Mouse (Mus musculus): Measurements from ENCODE around the gene Dusp10. TPM values are rescaled to one million over a fixed set of nuclear protein-coding genes. Genes with fewer than 3 reads are reported as not detected.

Gene Dusp10
- total RNA-seq, 2 experiments from 2014 or later = 6.1 to 6.8 TPM

GRCm38 (mm10) chr1:184079304-184079703 is 66.2 kb downstream of the Dusp10 start:
- TF ChIP-seq CTCF (IDR thresholded peaks at IDR 0.05) = no peak
- Histone ChIP-seq H3K4me3 (no peak overlapping the region), H3K27ac (no peak overlapping the region)
- intact Hi-C loops (cut with DNase I) = loop anchor here (5.0 kb wide), 1 partner anchor 153 kb away; no protein-coding TSS in a partner anchor
- no peak for DNase-seq (ENCODE audit: extremely low spot score in 1 of 2, low spot score in 2 of 2)

DNA sequence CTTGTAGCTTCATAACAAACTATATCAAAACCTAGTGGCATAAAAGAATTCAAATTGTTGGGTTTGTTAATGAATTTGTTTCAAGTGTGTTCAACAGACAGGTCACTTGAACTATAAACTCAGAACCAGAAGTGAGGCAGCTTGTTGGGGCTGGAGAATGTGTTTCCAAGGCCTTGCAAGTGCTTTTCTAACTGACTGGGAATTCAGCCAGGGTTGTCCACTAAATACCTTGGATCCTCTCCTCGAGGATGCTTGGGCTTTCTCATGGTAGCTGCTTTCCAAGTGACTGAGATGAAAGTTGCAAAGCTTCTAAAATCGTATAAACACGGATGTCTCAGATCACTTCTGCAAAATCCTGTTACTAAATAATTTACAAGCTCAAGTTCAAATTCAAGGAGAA is 69.6 kb downstream of the Dusp10 start:
- intact Hi-C loops (cut with DNase I) = no loop called here
- no peak for TF ChIP-seq CTCF (IDR thresholded peaks at IDR 0.05)
- Histone ChIP-seq H3K27ac (no peak overlapping the region), H3K4me3 (no peak overlapping the region)
- DNase-seq (ENCODE audit: extremely low spot score in 1 of 2, low spot score in 2 of 2) = no peak

GRCm38 (mm10) chr1:184083166-184083565 is 70.1 kb downstream of the Dusp10 start:
- intact Hi-C loops (cut with DNase I) = no loop called here
- Histone ChIP-seq H3K4me3 (no peak overlapping the region), H3K27ac (no peak overlapping the region)
- no peak for DNase-seq (ENCODE audit: extremely low spot score in 1 of 2, low spot score in 2 of 2)
- no peak for TF ChIP-seq CTCF (IDR thresholded peaks at IDR 0.05)

DNA sequence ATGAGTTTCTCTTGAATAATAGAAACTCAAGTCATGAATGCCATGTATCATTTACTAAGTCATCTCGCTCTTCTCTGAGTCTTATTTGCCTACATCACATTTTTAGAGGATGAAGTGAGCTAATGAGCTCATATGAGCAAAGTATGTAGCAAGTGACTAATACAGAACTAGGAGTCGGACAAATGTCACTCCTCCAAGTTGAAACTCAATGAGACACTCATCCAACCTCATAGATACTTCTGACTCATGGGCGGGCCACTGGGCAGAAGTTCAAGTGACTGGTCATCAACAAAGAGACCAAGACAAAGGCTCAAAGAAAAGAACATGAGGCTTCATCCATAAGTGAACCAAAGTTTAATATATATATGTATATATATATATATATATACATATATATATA is 71.9 kb downstream of the Dusp10 start:
- no peak for TF ChIP-seq CTCF (IDR thresholded peaks at IDR 0.05)
- intact Hi-C loops (cut with DNase I) = no loop called here
- DNase-seq (ENCODE audit: extremely low spot score in 1 of 2, low spot score in 2 of 2) = no peak
- Histone ChIP-seq H3K4me3 (no peak overlapping the region), H3K27ac (no peak overlapping the region)

DNA sequence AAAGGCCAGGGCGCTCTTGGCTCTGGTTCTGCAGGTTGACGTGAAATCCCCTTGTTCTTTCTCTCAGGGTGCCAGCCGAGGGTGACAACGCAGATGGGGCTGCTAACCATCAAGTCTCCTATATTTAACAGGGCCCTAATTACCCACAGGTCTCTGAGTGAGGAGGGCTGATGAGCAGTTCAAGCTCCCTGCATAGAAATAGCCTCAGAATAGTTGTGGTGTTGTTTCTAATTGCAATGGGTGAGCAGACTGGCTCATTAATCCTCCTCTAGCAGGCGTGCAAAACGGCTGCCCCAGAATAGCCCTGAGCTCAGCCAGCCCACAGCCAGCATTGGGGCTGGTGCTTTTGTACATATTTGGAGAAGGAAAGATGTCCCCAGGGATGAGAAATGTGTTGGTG is 77.4 kb downstream of the Dusp10 start:
- Histone ChIP-seq H3K27ac (no peak overlapping the region), H3K4me3 (no peak overlapping the region)
- intact Hi-C loops (cut with DNase I) = no loop called here
- DNase-seq (ENCODE audit: extremely low spot score in 1 of 2, low spot score in 2 of 2) = no peak
- no peak for TF ChIP-seq CTCF (IDR thresholded peaks at IDR 0.05)

DNA sequence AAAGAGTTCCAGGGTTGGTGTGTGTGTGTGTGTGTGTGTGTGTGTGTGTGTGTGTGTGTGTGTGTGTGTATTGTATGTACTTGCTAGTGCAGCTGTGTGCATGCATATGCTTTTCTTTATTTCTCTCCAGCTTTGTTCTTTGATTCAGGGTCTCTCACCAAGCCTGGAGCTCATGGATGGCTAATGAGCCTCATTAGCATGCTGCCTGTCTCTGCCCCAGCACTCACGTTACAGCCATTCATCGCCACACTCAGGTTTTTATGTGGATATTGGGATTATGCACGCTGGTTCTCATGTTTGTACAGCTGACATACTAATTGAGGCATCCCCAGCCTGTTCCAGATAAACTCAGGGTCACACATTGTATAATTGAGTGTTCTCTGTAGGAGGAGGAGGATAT is 81.8 kb downstream of the Dusp10 start:
- TF ChIP-seq CTCF (IDR thresholded peaks at IDR 0.05) = no peak
- DNase-seq (ENCODE audit: extremely low spot score in 1 of 2, low spot score in 2 of 2) = no peak
- intact Hi-C loops (cut with DNase I) = no loop called here
- no peak overlapping the region for H3K27ac ChIP-seq
- no peak overlapping the region for H3K4me3 ChIP-seq

DNA sequence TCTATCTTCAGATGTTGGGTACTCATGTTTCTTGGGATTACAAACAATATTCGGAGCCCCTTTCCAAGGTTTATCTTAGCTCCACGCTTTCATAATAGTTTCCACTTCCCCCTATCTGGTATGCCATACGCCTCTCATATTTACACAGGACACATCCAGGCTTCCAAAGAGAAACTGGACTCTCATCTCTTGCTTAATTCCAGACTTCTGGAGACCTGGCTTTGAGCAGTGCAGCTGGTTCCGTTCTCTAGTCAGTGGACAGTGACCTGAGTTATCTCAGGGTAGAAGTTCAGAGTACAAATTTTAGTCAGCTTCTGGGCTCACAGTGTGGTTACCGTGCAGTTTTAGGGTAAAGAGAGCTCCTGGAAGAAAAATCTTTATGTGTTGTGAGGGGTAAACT is 87.3 kb downstream of the Dusp10 start:
- intact Hi-C loops (cut with DNase I) = no loop called here
- Histone ChIP-seq H3K27ac (no peak overlapping the region), H3K4me3 (no peak overlapping the region)
- TF ChIP-seq CTCF (IDR thresholded peaks at IDR 0.05) = no peak
- no peak for DNase-seq (ENCODE audit: extremely low spot score in 1 of 2, low spot score in 2 of 2)

DNA sequence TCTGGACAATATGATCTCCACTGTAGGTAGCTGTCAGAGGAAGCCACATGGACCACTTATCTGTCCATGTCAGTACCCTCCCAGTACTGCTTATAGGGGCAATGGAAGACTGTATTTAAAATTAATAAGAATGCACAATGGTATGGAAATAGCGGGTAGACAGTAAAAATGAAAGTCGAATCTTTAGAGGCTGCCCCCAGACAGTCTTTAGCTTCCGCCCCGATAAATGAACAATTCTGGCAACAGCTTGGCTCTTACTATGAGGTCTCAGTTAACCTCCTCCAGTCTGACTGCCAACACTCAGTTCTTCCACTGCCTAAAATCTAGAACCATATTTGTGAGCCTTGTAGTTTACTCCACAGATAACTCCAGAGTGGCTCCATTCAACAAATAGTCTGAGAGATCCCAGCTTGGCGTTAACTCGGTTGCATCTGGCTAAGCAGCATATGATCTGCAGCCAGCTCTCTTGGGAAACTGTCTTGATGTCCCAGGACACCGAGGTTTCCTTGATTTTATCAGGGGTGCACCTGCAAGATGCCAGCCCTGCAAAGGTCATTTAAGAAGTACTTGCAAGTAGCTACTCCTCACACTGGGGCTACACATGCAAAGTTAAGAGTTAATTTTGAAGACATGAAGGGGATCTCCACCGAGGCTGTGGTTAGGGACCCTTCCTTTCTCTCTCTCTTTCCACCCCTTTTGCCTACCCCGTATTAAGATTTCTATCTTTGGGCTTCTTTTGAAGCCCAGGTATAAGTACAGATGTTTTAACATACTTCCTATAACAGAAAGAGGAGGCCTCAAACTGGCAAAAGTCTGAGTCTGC is 88.0 kb downstream of the Dusp10 start:
- no peak for TF ChIP-seq CTCF (IDR thresholded peaks at IDR 0.05)
- H3K27ac ChIP-seq = no peak overlapping the region
- H3K4me3 ChIP-seq = no peak overlapping the region
- intact Hi-C loops (cut with DNase I) = no loop called here
- no peak for DNase-seq (ENCODE audit: extremely low spot score in 1 of 2, low spot score in 2 of 2)

- H3K4me3 ChIP-seq = no peak overlapping the region
- intact Hi-C loops (cut with DNase I) = no loop called here
- no peak overlapping the region for H3K27ac ChIP-seq
- no peak for DNase-seq (ENCODE audit: extremely low spot score in 1 of 2, low spot score in 2 of 2)
- no peak for TF ChIP-seq CTCF (IDR thresholded peaks at IDR 0.05)
Observed at GRCm38 (mm10) chr1:184101750-184102046, 88.6 kb downstream of the Dusp10 start.

GRCm38 (mm10) chr1:184106832-184107231 is 93.7 kb downstream of the Dusp10 start:
- intact Hi-C loops (cut with DNase I) = no loop called here
- Histone ChIP-seq H3K4me3 (no peak overlapping the region), H3K27ac (no peak overlapping the region)
- no peak for DNase-seq (ENCODE audit: extremely low spot score in 1 of 2, low spot score in 2 of 2)
- TF ChIP-seq CTCF (IDR thresholded peaks at IDR 0.05) = no peak

- Histone ChIP-seq H3K4me3 (no peak overlapping the region), H3K27ac (no peak overlapping the region)
- no peak for TF ChIP-seq CTCF (IDR thresholded peaks at IDR 0.05)
- intact Hi-C loops (cut with DNase I) = no loop called here
- no peak for DNase-seq (ENCODE audit: extremely low spot score in 1 of 2, low spot score in 2 of 2)
Observed at GRCm38 (mm10) chr1:184107448-184107847, 94.3 kb downstream of the Dusp10 start.

DNA sequence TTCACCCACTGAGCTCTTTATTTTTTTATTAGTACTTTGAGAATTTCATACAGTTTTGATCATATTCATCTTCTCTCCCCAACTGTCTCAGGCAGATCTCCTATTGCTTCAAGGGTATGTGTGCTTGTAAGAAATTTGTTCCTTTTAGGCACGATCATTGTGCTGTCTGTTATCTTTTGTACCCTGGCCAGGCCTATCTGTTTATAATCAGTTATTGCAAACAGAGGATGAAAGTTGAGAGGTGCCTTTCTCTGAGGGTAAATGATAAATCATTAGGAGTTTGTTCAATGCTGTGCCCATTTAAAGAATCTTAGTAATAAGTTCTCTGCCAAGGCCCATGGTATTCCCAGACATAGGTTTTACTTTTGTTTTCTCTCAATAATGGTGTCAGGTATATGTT is 95.2 kb downstream of the Dusp10 start:
- TF ChIP-seq CTCF (IDR thresholded peaks at IDR 0.05) = no peak
- no peak overlapping the region for H3K27ac ChIP-seq
- DNase-seq (ENCODE audit: extremely low spot score in 1 of 2, low spot score in 2 of 2) = no peak
- intact Hi-C loops (cut with DNase I) = no loop called here
- no peak overlapping the region for H3K4me3 ChIP-seq

- DNase-seq (ENCODE audit: extremely low spot score in 1 of 2, low spot score in 2 of 2) = no peak
- Histone ChIP-seq H3K27ac (no peak overlapping the region), H3K4me3 (no peak overlapping the region)
- no peak for TF ChIP-seq CTCF (IDR thresholded peaks at IDR 0.05)
- intact Hi-C loops (cut with DNase I) = no loop called here
Observed at GRCm38 (mm10) chr1:184117586-184117985, 104.5 kb downstream of the Dusp10 start.

All from left cerebral cortex, adult 2 months (tissue).